Mouse (Mus musculus): ENCODE measurements around the gene Dbil5.

The Dbil5 gene

DNA sequence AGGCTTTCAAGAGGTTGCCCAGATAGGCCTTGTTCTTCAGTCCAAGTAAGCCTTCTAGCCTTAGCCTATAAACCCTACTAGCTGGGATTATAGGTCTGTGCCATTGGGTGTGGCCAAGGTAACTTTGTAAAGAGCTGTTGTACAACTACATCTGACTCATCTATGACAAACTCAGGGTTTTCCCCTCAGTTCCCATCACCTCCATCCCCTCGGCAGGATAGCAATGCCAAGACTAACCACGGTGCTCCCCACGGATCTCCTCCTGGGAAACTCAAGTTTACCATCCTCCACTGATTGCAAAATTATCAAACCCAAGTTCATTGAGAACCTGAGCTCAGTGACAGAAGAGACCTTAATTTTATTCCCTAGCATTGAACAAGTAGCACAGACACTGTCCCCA is 18.7 kb downstream of the Dbil5 start:
- DNase-seq (ENCODE audit: low spot score), result no peak

DNA sequence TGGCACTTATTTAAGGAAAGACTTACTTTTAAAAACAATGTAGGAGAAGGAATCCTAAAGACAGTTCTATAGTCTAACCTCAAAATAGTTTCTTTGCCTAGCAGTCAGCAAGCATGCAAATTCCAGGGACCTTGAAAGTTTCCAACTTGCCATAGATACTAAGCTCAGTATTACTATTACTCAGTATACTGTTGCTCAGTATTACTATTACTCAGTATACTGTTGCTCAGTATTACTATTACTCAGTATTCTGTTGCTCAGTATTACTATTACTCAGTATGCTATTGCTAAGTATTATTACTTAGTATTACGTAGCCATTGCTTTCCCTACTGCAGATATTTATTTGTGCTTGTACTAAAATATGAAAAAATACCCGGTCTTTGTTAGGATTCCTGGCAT is 22.3 kb downstream of the Dbil5 start:
- DNase-seq (ENCODE audit: low spot score), result no peak

- peak; percentile 95 for DNase-seq (ENCODE audit: low spot score)
Observed at GRCm38 (mm10) chr11:76242901-76243810, 25.7 kb downstream of the Dbil5 start, which contains the start of the genes Mrm3 and Glod4. Gene Mrm3, plus strand, starts transcription at chr11:76243715. Gene Glod4, minus strand, starts transcription at chr11:76243725.

- DNase-seq (ENCODE audit: low spot score), result no peak
Observed at GRCm38 (mm10) chr11:76243811-76244546, 26.6 kb downstream of the Dbil5 start.

DNA sequence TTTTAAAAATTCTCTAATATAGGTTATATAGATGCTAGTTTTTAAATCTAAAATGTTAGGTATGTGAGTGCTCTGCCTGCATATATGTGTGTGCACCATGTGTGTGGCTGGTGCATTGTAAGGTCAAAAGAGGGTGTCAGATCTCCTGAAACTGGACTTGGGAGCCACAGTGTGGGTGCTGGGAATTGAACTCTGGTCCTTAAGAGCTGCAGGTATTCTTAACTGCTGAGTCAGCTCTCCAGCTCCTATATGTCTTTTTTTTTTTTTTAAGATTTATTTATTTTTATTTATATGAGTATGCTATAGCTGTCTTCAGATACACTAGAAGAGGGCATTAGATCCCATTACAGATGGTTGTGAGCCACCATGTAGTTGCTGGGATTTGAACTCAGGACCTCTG is 29.0 kb downstream of the Dbil5 start:
- DNase-seq (ENCODE audit: low spot score), result no peak

GRCm38 (mm10) chr11:76247239-76247638 is 29.8 kb downstream of the Dbil5 start:
- no peak for DNase-seq (ENCODE audit: low spot score)

DNA sequence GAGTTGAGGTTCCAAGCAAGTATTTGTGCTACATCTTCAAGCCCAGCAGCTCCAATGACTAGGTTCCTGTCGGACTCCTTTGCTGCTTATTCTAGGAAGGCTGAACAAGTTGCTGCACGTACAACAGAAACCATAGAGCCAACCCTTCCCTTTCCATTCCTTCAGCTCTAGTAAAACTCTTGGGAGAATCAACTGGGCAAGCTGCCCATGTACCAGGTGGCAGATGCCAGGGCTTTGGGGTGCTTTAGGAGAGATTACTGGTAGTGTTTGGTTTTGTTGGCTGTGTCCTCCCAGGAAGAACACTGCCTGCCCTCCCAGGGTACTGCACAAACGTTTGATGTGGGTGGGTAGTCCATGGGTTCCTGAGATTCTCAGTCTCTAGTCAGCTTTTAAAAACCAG is 34.6 kb downstream of the Dbil5 start:
- DNase-seq (ENCODE audit: low spot score), result no peak

DNA sequence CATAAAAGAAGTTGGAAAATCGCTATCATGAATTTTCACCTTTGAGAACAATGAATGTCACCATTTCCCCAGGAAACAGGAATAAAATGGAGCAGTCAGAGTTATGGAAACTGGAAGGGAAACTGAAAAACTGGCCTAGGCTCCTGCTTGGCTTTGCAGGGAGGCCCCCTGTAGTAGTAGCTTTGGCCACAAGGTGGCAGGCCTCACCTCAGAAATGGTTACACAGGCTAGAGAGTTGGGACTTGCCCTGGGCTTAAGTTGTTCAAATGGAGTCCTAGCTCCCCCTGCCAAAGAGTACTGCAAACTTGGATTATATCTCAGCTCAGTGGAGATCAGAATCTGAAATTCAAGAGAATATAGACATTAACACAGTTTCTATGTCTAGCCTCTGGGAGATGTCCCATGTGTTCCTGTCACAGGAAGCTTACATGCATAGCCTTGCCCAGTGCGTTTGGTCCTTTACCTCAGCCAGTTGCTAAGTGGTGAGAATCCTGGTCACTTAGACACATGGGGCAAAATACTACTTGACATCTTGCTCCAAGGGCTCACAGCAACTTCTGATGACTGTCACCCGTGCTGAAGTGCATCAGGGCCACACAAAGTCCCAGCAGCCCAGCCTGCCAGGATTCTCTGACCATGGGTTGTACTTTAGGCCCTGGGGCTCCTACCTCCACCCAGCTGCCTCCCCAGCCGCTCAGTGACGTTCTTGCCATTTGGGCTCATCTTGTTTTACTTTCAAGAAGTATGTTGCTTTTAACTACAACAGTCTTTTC is 35.9 kb downstream of the Dbil5 start:
- DNase-seq (ENCODE audit: low spot score), result peak; percentile 87

DNA sequence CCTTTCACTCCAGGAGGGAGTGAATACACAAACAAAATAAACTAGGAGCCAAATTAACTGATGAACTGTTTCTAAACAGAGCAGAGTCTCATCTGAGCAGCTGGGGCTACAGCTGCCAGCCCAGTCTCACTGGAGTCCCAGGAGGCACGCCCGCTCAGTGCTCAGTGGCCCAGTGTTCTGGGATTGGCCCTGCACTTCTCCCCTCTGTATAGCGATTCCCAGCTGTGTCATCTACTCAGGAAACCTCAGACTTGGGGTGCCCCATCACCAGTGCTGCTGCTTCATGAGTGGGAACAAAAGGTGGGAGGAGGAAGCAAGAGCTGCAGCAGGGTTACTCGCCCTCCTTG is 36.5 kb downstream of the Dbil5 start:
- DNase-seq (ENCODE audit: low spot score), result no peak

DNA sequence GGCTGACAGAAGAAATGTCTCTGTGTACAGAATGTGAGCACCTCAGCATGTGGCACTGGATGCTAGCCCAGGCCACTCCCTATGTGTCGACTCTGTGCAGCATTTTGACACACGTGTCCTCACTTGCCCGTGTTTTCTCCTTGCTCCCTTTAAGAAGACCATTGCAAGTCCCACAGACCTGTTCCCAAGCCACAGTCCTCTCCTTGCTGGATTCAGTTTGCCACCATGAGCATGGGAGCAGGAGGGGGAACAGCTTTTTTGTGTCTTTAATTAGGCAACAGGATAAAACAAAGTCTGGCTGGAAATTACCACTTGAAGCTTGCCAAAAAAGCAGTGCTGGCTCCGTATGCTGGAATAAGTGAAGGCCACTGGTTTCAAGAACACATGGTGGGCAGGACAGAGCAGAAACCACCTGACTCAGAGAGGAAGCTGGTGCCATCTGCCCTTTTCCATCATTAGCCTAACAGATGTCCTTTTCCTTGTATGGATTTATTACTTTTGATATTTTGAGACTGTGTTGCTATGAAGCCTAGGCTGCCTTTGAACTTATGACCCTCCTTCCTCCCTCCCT is 38.1 kb downstream of the Dbil5 start:
- DNase-seq (ENCODE audit: low spot score), result no peak

GRCm38 (mm10) chr11:76256129-76256528 is 38.7 kb downstream of the Dbil5 start:
- DNase-seq (ENCODE audit: low spot score), result no peak

- DNase-seq (ENCODE audit: low spot score), result no peak
Observed at GRCm38 (mm10) chr11:76257386-76257785, 40.0 kb downstream of the Dbil5 start.

DNA sequence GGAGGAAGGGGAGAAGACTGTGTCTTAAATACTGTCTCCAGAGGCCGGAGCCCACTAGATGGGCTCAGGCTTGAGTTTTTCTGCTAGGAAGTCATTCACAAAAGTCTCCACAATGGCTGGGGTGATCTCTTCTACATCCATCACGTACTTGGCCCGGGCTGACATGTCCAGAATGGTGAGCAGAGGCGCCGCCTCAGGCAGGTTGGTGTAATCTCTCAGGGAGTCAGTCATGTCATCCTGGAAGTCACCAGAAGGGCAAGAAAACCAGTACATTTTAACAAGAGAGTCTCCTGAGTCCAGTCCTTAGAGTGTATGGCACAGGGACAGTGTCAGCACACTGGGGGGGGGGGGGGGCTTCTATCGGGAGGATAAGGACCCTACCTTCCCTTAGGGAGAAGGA is 41.1 kb downstream of the Dbil5 start:
- no peak for DNase-seq (ENCODE audit: low spot score)

DNA sequence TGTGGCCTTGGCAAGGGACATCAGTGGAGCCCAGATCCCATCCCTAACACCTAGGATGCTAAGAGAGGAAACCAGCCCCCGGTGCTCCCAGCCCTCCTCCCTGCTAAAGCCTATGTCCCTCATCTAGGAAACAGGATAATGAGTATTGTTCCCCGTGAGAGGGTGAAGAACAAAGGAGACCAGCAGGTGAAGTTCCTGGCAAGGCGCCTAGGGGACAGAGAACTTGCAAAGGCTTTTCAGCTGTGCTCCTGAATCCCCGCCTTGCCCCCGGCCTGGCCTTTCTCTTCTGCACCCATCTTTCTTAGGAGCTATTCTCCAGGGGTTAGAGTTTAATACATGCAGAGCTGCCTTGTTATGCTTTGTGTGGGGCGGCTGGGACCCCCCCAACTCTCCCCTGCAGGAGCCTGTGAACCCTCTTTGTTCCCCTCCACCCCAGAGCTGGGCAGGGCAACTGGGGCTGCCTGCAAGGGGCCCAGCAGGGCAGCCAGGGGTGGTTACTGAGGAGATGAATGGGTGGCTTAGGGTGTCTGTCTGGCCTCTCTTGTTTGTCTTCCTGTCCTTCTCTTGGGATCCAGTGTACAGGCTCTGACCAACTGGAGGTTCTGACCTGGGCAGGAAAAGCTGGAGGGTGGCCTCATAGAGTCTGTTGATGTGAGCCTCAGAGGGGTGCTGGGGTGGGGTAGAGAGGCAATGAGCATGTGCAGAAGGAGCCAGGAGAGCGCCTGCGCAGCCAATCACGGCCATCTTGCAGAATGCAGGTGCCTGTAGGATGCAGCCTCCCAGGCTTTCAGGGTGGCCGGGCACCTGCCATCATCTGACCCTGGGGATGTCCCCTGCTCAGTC is 43.0 kb downstream of the Dbil5 start:
- no peak for DNase-seq (ENCODE audit: low spot score)

DNA sequence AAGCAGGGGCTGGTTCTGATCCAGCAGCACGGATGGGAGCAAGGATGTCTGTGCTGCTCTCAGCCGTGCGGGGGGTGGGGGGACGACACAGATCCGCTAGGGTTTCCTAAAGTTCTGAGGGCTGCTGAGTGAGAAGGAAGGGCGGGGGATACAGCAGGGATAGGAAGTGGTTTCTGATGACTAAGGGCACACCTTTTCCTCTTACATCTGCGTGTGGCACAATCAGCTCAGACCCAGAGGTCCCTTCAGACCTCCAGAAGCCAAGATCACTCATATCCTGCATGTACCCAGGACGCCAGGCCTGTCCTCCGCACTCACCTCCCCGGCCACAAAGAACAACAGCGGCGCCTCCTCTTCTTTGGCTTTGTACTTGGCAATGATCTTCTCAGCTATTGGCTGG is 43.8 kb downstream of the Dbil5 start:
- no peak for DNase-seq (ENCODE audit: low spot score)

DNA sequence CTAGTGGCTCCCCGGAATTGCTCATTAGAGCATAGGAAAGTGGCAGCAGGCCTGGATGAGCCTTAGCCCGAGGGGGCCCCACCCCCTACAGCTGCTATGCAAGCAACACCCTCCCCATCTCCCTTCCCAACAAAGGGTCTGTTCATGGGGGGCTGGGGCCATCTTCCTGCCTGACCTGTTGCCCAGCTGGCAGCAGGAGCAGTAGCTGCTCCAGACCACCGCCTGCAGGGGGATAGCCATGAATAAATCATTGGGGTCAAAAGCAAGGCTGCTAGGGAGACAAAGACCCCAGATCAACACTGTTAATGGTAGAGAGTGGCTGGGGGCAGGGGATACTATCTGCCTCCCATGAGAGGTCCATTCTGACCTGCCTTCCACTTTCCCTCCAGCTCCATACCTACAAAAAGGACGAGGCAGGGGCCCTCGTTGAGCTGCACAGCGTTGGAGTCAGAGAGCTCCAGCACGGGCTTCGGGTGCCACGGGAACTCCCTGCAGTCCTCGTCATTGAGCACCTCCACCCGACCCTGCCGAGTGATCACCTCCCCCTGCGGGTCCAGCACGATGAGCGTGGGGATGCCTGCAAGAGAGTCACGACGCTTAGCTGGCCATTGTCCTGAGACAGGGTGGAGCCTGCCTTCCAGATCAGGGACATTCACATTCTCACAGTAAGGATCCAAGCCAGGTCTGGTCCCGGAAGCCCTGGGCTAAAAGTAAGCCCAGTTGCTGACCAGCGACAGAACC is 45.4 kb downstream of the Dbil5 start:
- DNase-seq (ENCODE audit: low spot score), result no peak

DNA sequence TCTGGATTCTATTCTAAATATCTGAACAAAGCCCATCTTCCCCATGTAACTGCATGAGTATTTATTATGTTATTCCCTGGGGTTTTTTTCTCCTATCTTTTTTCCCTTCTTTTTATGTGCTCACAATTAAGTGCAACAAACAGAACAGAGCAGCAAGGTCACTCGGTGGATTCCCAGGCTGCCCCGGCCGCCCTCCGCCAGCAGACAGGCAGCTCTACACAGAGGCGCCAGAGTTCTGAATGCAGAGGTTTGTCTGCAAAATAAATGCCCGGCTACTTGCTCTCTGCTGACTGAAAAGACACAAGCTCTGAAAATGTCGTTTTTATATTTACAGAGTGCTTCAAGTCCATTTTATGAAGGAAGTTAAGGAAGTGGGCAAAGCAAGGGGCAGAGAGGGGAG is 50.1 kb downstream of the Dbil5 start:
- DNase-seq (ENCODE audit: low spot score), result no peak

GRCm38 (mm10) chr11:76268001-76268459 is 50.6 kb downstream of the Dbil5 start:
- DNase-seq (ENCODE audit: low spot score), result no peak

All from ovary, postnatal 14 days (tissue).